Mouse (Mus musculus) spleen, embryonic (tissue): ENCODE data around the gene Adgrg3.

ENCODE experiments used
- CTCF ChIA-PET: fragments of 350-600 bp; sonication (Branson Sonifier 250); formaldehyde crosslinking; loops from one replicate; lab custom pipeline; 2022; lab: Charles Lee

Adgrg3 gene

DNA sequence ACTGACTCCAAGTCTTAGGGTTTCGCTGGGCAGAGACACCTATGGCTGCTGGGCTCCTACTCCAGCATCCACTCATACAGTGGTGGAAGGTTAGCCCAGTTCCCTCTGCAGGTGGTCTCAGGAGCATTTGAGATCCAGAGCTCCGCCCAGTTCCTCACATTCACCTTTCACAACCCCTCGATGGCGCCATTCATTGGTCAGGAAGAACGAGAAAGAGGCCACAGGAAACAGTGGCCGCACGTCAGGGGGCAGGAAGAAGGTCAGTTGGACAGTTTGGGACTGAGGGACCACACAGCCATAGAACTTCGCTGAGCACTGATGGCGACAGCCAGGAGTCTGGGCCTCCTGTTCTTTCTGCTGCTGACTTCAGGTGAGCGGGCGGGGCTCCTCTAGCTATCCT is at the start of gene Adgrg3:
Gene Adgrg3, plus strand, starts transcription at position 242 of the 400 bp plus-strand sequence.
- CTCF ChIA-PET, result no interaction called here

DNA sequence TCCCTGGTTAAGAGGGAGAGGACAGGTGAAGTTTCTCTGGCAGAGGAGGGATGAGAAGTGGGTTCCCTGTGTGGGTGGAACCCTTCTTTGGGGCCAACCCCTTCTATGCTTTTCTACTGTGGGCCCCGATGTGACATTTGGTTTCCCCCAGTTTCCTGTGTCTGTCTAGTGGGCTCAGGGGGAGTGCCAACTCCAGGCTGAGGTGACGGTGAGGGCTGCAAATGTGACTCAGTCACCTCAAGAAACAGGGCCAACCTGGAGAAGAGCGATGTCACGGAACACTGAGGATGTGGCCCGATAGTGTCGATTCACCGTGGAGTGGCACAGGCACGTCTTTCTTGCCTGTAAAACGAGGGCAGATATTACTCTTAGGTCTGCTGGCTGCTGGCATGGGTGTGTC is 44.2 kb upstream of the Adgrg3 start:
- CTCF ChIA-PET, result no interaction called here

DNA sequence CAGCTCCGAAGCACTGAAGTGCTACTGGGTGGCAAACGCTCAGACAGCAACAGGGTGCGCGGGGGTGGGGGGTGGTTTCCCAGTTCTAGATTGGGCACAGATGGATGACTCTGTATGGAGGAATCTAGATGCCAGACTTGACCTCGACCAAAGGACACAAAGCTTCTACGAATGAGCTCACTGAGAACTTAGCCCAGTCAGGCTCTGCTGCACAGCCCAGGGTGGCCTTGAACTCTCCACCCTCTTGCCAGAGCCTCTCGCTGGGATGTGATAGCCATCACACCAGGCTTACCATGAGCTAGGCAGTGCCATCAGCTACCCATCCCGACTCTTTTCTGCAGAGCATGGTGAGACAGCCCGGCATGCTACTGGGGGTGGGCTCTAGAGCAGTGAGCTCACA is 43.7 kb upstream of the Adgrg3 start:
- CTCF ChIA-PET, result no interaction called here

DNA sequence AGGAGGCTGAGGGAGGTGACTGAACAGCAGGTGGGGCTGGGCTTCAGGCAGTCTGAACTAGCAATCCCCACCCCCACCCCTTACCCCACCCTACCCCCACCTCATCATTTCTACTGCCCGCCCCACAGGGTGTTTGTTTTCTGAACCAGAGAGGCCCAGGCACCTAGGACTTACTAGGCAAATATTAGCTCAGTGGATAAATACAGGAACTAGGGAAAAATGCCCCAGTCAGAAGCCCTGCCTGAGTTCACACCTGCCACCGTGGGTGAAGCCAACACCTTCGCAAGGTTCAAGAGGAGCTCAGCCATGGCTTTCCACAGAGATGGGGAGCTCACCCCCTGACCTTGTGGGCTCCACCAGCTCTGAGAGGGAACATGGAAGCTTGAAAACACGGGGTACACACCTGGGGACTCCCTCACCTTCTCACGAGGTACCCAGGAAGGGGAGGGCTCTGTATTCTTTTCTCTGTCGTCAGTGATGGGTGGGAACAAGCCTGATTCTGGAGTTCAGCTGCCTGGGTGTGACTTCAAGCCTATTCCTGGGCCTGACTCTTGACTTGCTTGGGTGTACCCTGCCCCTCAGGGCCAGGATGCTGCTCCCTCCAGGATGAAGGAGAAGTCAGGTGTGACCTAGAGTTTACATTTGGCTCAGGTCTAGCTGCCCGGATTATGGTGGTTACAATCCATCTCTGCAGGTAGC is 42.9 kb upstream of the Adgrg3 start, which contains the start of gene Adgrg1:
Gene Adgrg1, plus strand, starts transcription at position 285 of the 699 bp plus-strand sequence.
- CTCF ChIA-PET, result interaction anchor here (0.6 to 0.9 kb wide), 2 partner anchors 14 to 163 kb away, joined by 4 to 7 read pairs; no protein-coding TSS in a partner anchor

DNA sequence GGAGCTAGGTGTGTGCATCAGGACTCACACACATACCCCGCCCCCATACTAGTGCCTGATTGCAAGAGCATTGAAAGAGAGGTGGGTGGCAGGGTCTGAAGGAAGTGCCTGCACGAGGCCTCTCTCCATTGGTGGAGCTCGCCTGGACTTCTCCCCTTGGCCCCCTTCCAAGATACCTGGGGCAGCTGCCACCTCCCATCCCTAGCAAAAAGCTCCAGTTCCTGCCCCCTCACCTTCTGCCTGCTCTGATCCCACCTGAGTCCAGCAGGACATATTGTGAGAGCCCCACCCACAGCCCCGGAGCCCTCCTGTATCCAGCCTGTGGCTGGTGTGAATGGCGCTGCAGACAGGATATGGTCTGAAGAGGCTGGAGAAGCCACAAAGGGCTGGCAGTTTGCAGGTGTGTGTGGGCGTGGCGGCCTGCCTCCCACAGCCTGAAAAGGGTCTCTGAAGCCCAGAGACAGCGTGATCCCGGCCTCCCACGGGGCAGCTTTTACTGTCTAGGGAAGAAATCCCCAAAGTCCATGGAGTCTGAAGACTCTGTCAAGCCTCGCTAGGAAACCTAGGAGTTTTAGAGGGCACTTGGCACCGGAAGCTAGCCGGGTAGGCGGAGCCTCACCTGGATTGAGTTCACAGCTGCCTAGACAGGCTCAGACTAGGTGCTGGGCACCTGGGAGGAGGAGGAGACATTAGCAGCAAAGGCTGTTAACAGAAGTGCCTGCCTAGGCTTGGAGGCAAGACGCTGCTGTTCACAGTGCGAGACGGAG is 40.7 kb upstream of the Adgrg3 start:
- CTCF ChIA-PET, result no interaction called here

DNA sequence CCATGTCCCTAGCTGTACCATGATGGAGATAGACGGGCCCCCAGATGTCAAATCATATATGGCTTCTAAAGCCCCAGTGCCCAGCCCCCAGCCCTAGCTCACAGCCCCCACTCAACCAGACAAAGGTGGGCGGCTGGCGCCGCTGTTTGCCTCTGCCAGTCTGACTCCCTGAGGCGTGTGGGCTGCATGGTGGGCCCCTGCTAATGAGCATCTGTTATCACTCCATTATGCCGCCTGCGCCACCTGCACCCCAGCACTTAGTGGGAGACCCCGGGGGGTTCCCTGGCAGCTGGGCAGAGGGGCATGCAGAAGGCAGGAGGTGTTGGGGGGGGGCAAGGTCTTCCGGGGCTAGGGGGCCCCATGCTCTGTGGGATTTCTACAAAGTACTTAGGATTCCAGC is 39.4 kb upstream of the Adgrg3 start:
- CTCF ChIA-PET, result no interaction called here

DNA sequence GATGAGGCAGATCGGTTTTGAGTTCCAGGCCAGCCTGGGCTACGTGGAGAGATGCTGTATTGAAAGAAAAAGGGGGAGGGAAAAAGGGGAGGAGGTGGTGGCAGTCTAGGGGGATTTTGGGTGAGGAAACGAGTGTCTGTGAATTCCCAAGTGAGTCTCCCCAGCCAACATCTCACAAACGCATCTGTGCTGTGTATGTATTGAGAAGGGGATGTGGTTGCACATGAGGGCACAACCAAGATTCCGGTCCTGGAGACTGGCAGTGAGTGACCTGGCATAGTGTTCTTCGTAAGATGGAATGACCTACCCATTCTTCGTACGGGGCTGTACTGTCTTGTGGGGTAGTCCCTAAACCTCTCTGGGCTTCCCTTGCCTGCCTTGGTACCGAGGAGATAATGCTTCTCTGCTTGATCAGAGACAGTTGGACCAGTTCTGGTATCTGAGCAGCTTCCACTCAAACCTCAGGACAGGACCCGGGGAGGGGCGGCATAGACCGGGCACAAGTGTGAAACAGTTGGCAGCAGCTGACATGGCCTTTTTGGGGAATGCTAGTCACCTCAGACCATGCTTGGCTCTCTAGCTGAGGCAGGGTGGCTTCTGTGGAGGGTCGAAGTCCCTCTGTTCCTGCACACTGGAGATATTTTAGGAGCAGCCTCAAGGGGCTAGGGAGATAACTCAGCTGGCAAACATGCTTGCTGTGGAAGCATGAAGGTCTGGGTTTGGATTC is 38.7 kb upstream of the Adgrg3 start:
- CTCF ChIA-PET, result no interaction called here

DNA sequence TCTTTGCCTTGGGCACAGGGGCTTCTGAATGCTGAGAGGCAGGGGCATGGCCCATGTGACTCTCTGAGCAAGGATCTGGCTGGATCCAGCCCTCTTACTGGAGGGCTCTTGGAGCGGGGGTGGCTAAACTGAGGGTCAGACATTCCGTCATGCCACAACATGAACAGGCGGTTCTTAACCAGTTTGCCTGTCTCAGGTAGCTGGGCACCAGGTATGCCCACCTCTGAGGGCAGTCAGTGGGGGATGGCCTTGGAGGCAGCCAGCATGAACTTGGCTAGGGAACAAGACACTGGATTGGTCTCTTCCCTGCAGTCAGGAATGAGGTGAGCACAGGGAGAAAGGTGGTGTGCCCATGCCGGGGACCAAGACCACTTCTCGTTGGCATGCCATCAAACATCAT is 37.3 kb upstream of the Adgrg3 start:
- CTCF ChIA-PET, result interaction anchor here (0.7 kb wide), 1 partner anchor 57 kb away, joined by 3 read pairs; the partner anchor contains the start of gene Adgrg5

DNA sequence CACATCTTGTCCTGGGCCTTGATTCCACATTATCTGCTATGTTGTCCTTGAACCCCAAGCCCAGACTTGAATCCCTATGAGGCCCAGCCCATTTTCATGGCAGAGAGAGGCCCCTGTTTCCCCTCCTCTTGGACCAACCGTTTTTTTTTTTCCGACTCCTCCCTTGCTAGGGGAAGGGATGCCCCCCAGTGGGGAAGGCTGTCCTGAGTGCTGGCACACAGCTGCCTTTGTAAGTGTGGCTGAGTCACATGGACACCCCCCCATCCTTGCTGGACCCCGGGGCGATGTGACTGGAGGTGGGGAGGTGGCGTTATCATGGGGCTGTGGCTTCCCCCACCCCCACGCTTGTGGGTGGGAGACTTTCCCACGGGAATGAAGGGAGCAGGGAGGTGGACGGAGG is 36.5 kb upstream of the Adgrg3 start:
- CTCF ChIA-PET, result interaction anchor here (0.7 to 0.9 kb wide), 2 partner anchors 20 to 57 kb away, joined by 3 read pairs; partner anchors contain the start of gene Adgrg5

DNA sequence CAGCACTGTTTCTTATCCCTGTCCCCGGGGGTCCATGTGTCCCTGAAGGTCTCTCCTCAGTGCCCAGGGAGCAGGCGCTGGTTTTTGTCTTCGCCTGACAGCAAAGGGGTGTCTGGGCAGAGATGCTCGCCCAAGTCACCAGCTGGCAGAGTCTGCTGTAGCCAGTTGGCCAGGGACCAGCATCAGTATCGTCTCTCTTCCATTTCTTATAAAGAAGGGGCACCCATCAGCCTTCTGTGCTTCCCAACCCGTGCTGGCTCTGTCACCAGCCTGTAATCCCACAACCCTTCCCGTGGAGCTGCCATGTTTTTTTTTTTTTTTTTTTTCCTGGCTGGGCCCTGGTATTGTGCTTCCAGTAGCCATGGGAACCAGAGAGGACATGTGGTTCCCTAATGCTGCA is 35.6 kb upstream of the Adgrg3 start:
- CTCF ChIA-PET, result interaction anchor here (0.9 kb wide), 1 partner anchor 19 kb away, joined by 3 read pairs; no protein-coding TSS in a partner anchor

DNA sequence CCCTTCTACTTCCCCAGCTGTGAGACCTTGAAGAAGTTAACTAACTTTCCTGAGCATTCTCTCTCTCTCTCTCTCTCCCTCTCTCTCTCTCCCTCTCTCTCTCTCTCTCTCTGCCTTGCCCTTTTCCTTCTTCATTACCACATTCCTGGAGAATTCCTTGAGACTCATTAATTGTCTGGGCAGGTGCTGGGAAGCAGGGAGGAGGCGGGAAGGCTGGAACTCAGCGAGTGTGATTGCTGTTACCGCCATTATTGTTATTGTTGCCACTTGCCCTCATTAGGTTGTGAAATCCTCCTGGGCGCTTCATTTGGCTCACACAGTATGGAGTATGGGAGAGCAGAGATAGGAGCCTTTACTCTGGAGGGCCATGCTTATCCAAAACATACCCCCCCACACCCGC is 34.3 kb upstream of the Adgrg3 start:
- CTCF ChIA-PET, result interaction anchor here (1.2 kb wide), 1 partner anchor 16 kb away, joined by 8 read pairs; no protein-coding TSS in a partner anchor

DNA sequence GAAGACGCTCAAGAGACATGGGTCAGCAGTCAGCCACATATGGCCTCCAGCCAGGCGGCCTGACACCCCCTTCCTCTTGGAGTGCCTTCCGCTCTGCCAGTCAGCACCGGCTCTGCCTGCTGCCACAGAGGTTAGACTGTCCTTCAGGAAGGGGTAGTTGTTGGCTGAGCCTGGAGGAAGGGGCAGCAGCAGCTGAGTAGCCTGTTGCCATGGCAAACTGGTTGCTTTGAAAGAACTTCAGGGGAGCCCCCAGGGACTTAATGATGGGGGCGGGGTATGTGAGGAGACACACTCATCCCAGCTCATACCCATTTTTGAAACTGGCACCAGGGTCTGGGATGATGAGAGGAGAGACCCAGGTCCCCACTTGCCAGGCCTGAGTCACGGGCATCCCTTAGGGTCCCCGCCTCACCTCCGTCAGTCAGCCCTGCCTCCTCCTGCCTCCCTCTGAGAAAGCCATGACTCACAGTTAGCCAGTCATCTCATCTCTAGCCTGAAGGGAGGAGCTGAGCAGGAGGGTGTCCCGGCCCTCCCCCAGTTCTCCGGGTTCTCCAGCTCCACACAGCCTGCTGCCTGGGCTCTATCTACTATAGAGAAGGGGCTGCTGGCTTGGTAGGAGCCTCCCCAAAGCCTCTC is 33.5 kb upstream of the Adgrg3 start:
- CTCF ChIA-PET, result no interaction called here

DNA sequence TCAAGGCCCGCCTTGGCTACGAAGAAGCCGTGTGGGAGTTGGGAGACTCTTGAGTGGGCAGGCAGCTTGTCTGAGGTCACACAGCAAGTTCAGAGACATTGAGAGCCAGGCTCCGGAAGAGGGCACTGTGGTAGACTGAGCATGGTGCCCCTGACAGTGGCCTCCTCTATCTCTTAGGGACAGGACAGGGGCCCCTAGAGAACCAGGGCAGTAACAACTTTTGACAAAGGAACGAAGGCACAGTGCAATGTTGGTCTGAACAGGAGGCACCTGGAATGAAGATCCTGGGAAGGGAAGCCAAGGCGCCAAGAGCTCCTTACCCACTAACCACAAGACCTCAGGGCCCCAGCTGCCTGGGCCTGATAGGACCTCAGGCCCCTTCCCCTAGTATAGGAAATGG is 32.5 kb upstream of the Adgrg3 start:
- CTCF ChIA-PET, result no interaction called here

DNA sequence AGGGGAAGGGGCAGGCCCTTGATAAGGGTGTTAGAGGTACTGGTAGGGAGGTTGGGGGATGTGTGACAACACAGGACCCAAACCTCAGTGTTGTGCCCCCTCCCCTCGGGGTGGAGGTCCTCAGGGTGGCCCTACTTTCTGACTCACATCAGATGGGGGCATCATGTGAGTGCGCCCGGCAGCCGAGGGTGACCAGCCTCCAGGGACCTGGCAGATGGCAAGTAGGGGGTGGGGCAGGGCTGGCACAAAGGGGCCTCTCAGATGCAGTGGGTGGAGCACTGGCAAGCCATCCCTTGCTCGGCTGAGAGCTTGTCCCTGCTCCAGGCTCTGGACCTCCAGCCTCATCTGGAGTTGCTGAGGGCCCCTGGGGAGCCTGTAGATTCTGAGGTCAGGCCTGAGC is 30.8 kb upstream of the Adgrg3 start:
- CTCF ChIA-PET, result interaction anchor here (0.6 kb wide), 2 partner anchors 13 to 119 kb away, joined by 3 to 9 read pairs; no protein-coding TSS in a partner anchor

DNA sequence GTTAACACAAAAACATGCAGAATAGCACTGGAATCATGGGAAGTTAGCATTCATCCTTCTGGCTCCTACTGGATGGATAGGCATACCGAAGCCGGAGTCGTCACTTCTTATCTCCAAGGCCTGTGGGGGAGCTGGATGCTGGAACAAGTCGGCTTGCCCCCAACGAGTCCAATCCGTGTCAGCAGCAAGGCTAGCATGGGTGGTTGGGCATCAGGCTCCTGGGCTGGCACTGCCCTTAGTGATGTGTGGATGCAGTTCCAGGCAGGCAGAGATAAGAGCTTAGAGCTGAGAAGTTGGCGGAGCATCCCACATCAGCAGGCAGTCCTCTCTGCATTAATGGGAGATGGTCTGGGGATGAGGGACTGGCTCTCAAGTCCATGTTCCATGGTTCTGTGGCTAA is 29.9 kb upstream of the Adgrg3 start:
- CTCF ChIA-PET, result interaction anchor here (0.6 kb wide), 1 partner anchor 14 kb away, joined by 4 read pairs; no protein-coding TSS in a partner anchor

DNA sequence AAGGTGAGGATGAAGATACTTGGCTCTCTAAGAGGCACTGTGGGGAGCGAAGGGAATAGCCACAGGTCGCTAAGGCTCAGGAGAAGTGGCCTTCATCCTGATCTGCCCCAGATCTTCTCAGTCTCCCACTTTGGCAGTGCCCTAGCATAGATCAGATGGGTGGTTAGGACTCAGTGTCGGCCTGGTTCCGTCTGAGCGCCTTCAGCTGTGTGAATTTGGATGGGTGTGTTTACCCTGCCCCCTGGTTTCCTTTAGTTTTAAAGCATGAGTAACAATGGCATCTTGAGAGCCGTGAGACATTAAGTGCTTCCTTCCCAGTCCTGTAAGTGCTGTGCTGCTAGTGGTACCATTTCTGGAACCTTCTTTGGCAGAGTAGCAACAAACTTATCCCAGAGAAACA is 28.9 kb upstream of the Adgrg3 start:
- CTCF ChIA-PET, result no interaction called here

DNA sequence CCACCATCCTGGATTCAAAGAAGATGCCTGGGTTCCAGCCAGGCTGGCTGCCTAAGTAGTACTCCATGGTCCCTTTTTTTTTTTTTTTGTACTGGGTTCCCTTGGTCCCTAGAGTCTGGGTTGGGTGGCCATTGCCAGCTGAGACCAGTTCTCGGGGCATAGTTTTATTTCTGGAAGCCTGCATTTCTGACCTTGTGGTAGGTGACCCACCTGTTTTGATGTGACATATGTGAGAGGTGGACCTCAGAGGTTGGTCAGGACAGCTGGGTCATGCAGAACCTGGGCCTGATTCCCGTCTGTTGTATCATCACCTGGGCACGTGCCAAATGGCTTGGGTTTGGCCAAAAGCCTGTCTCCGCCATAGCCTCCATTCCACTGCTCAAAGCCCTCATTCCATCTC is 27.8 kb upstream of the Adgrg3 start:
- CTCF ChIA-PET, result no interaction called here

DNA sequence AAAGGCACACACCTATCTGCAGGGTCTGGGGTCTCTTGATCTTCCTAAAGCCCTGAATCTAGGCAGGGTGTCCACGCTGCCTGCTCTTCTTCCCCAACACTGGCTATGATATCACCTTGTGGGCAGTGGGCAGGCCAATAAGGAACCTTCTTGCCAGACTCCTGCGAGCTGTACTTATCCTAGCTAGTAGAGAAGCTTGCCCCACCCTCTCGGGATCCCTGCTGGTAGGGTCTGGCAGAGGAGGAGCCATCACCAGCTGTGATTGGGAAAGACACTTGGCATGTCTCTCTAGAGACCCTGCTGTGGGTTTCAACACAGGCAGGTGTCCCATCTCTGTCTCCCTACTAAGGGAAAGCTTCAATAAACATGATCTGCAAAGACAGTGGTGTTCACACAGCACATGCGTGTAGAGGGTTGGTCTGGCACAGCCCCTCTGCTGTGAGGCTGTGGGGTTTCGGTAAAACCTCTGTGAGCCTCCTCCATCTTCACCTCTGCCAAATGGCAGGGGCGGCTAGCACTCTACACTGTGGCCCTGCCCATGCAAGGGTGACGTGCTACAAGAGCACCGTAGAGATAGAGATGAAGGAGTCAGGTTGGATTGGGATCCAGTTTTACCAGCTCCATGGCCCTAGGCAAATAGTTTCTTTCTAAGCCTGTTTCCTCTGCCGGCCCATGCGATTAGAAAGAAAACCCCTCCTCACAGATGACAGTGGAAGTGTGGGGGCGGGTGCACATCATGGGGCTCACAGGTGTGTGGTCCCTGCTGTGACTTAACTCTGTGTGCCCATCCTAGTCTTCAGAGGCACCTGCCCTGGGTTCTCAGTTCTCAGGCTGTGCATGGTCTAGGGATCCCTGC is 26.7 kb upstream of the Adgrg3 start:
- CTCF ChIA-PET, result interaction anchor here (0.9 kb wide), 1 partner anchor 10 kb away, joined by 3 read pairs; no protein-coding TSS in a partner anchor

DNA sequence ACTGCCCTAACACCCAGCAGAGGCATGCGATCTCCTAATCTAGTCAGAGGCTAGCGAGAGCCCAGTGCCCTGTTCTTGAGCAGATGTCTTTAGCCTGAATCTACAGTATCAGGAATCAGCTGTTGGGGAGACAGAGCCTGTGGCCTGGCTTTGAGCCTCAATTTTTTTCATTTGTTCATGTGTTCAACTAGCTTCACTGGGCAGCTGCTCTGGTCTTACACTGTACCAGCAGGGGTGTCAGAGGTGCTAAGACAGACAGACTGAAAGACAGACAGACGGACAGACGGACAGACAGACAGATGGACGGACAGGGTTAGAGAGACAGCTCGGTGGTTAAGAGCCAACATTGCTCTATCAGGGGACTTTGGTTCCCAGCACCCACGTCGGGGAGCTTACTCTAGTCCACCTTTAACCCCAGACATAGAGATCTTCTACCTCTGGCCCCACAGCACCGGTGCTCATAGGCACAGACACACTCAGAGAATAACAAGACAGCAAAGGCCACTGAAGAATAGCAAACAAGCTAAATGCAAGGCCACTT is 26.0 kb upstream of the Adgrg3 start:
- CTCF ChIA-PET, result interaction anchor here (0.9 kb wide), 1 partner anchor 10 kb away, joined by 3 read pairs; no protein-coding TSS in a partner anchor

DNA sequence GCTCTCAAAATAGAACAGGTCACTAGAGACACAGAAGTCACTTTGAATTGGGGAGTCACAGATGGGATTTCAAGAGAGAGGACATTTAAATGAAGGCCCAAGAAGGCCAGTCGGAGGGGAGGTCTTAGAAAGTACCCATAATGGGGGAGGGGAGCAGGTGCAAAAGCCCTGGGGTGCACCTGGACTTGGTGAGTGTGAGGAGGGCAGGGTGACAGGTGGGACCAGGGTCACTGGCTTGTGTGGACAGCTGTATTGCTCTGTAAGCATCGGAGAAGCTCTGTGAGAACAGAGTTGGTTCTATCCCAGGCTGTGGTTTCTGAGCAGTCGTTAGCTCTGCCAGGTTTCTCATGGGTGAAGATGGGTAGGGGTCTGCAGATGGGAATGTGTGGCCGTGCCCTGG is 25.5 kb upstream of the Adgrg3 start:
- CTCF ChIA-PET, result no interaction called here
